Mouse (Mus musculus) midbrain, postnatal 0 days (tissue): ENCODE results near the gene Disp1. TPM values are rescaled to one million over a fixed set of nuclear protein-coding genes. Genes with fewer than 3 reads are reported as not detected.

Experiments
- ATAC-seq: fragments of 200-750 bp; cut with Nextera tagmentation; 2 replicates; pipeline ENCODE4 v1.8.0; 2017; ENCODE audit warnings: moderate number of reproducible peaks, mild to moderate bottlenecking, moderate TSS enrichment, moderate library complexity; ENCODE audit not compliant: low FRiP score
- DNase-seq: peaks from one replicate; pipeline ENCODE4 v3.0.0-alpha.2; 2015; ENCODE audit warnings: low spot score
- H3K27ac ChIP-seq: fragments of 300-500 bp; sonication (generic); 2 replicates; pipeline ENCODE4 v1.5.1; 2014; ENCODE audit warnings: low read depth, mild to moderate bottlenecking, low read length, mixed read lengths
- H3K27me3 ChIP-seq: fragments of 300-500 bp; sonication (generic); 2 replicates; pipeline ENCODE4 v1.6.1; 2014; ENCODE audit warnings: low read length, control low read depth, mixed read lengths; ENCODE audit not compliant: insufficient read depth
- H3K36me3 ChIP-seq: fragments of 300-500 bp; sonication (generic); 2 replicates; pipeline ENCODE4 v1.6.1; 2014; ENCODE audit warnings: low read length, control low read depth, mixed read lengths; ENCODE audit not compliant: insufficient read depth
- H3K4me1 ChIP-seq: fragments of 300-500 bp; sonication (generic); 2 replicates; pipeline ENCODE4 v1.6.1; 2014; ENCODE audit warnings: mild to moderate bottlenecking, control low read depth, antibody characterized with exemption, low read length, mixed read lengths; ENCODE audit not compliant: insufficient read depth
- H3K4me2 ChIP-seq: fragments of 300-500 bp; sonication (generic); 2 replicates; pipeline ENCODE4 v1.6.1; 2014; ENCODE audit warnings: low read depth, mild to moderate bottlenecking, low read length, mixed read lengths; ENCODE audit not compliant: poor library complexity, severe bottlenecking
- H3K4me3 ChIP-seq: fragments of 300-500 bp; sonication (generic); 2 replicates; pipeline ENCODE4 v1.5.1; 2014; ENCODE audit warnings: low read depth, mild to moderate bottlenecking, low read length, moderate library complexity
- H3K9ac ChIP-seq: fragments of 300-500 bp; sonication (generic); replicated peaks from 2 replicates; pipeline ENCODE4 v1.6.1; 2014; ENCODE audit warnings: mild to moderate bottlenecking, low read length, moderate library complexity, mixed read lengths; ENCODE audit not compliant: poor library complexity, severe bottlenecking
- H3K9me3 ChIP-seq: fragments of 300-500 bp; sonication (generic); 2 replicates; pipeline ENCODE4 v1.6.1; 2016; ENCODE audit warnings: low read length, control low read depth
- CTCF ChIP-seq: IDR thresholded peaks from 2 replicates; pipeline ENCODE4 v1.5.1; 2016; ENCODE audit warnings: antibody characterized with exemption, mild to moderate bottlenecking
- WGBS: fragments of 180-500 bp; shearing (Covaris S2); extraction: QIAGEN DNeasy Blood & Tissue Kit; methylation state at CpG from one replicate; pipeline ENCODE4 v1.1.7; 2014; 5-methylcytosine and 5-hydroxymethylcytosine counted together
- polyA plus RNA-seq: library from polyadenylated mRNA; unstranded; fragments of >200 nt; fragmentation: Nextera tagmentation; extraction: Ambion mirVana; gene quantifications from 2 replicates; pipeline ENCODE4 v1.2.1, GENCODE M21; 2015
- total RNA-seq: library from RNA; depleted of rRNA; stranded (reverse); fragments of >200 nt; gene quantifications from 2 replicates; pipeline ENCODE4 v1.2.3, GENCODE M21; 2014; rRNA removed

Disp1 gene
- total RNA-seq: 12.3 and 14.1 TPM in 2 replicates
- 7.6 TPM in 2 replicates for polyA plus RNA-seq

DNA sequence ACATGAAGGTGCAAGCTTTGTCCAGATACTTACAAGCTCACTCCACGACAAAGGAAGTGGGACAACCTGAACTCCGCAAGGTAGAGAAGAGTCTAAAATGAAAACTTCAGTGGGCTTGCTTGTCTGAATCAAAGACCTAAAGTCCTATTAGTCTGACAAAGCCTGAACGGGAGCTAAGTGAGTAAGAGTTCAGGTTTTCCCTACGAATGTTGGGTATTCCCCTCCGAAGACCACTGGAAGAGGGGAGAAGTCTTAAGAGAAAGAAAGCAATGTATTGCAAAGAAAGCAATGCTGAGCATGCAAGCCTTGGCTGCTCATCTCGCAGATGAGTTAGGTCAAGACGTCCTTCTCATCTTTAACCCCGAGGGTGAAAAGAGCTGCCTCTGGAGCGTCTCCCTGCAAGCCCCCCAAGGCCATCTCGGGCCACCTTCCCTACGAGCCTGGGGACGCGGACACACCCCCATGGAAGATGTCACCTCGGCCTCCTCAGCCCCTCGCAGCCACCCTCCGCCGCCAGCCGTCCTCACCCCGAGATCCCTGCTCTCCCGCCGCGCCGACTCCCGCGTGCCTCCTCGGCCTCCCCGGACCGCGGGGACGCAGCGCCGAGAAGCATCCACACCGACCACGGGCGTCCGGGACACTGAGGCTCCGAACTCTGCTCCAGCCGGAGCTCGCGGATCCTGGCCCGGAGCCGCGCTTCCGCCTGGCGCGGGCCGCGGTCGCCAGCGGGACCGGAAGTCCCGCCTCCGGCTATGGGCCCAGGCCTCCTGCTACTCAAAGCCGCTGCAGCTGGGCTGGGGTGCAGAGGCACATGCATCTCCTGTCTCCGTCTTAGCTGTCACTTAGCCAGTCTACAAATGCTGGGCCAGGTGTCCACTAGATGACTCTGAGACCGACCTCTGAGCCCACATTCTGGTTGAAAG is at the start of gene Disp1:
Gene Disp1, minus strand, starts transcription at position 727 of the 923 bp plus-strand sequence.
- Histone ChIP-seq H3K9ac (peak within 1 kb of the TSS; percentile 79), H3K4me1 (no peaks in the 10 kb centered on the region), H3K36me3 (no peaks in the 10 kb centered on the region), H3K4me2 (peak within 1 kb of the TSS; percentile 82), H3K27me3 (no peaks in the 10 kb centered on the region), H3K4me3 (peak within 1 kb of the TSS; percentile 72), H3K27ac (peak within 1 kb of the TSS; percentile 63), H3K9me3 (no peaks in the 10 kb centered on the region)
- DNase-seq: peak; percentile 80
- TF ChIP-seq CTCF: no peak
- peak; percentile 70 for ATAC-seq
- 3% methylated on average over 55 of the region's 56 CpGs for WGBS

DNA sequence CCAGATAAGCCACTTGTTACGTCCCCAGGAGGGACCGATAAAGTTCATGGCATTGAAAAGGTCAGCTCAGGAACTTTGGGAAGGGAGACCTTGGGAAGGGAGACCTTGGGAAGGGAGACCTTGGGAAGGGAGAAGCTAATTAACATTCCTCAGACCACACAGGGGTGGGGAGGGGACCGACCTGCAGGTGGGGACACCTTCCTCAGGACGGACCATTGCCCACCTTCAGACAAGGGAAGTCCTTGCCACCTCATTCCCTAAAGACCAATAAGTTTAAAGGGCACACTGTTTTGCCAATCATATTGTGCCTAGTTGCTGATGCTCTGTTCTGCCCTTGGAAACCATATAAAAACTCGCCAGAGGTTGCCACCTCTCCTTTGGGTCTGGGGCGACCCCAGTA is 46.3 kb upstream of the Disp1 start:
- H3K4me2 ChIP-seq: no peak overlapping the region
- H3K36me3 ChIP-seq: no peaks in the 10 kb centered on the region
- 78% methylated on average over 6 of the region's 6 CpGs for WGBS
- ATAC-seq (no peak), DNase-seq (no peak)
- H3K27ac ChIP-seq: no peak overlapping the region
- no peak for TF ChIP-seq CTCF
- no peak overlapping the region for H3K4me3 ChIP-seq
- no peak overlapping the region for H3K9ac ChIP-seq
- no peaks in the 10 kb centered on the region for H3K4me1 ChIP-seq
- H3K27me3 ChIP-seq: no peaks in the 10 kb centered on the region
- no peaks in the 10 kb centered on the region for H3K9me3 ChIP-seq

DNA sequence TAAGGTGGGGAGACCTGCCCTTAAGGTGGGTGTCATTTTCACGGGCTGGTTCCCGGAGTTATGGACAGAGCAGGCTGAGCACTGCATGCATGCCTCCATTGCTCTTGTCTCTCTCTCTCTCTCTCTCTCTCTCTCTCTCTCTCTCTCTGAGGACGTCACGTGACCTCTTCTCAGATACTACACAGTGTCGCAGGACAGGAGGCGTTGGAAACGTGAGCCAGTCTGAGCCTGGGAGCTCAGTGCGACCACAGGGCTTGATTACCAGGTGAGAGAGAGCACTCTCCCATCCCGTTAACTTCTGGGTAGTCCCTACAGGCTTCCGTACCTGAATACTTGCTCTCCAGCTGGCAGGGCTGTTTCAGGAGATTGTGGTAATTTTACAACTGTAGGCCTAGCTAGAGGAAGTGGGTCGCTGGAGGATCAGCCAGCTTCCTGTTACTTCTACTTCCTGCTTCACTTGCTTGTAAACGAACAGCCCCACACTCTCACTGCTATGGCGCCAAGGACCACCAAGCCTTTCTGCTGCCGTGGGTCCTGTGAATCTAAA is 44.7 kb upstream of the Disp1 start:
- Histone ChIP-seq H3K27me3 (no peaks in the 10 kb centered on the region), H3K4me3 (no peak overlapping the region), H3K27ac (no peak overlapping the region), H3K36me3 (no peaks in the 10 kb centered on the region), H3K4me1 (no peaks in the 10 kb centered on the region), H3K9ac (no peak overlapping the region), H3K9me3 (no peaks in the 10 kb centered on the region), H3K4me2 (no peak overlapping the region)
- no peak for TF ChIP-seq CTCF
- 75% methylated on average over 14 of the region's 14 CpGs for WGBS
- no peak for ATAC-seq
- no peak for DNase-seq

DNA sequence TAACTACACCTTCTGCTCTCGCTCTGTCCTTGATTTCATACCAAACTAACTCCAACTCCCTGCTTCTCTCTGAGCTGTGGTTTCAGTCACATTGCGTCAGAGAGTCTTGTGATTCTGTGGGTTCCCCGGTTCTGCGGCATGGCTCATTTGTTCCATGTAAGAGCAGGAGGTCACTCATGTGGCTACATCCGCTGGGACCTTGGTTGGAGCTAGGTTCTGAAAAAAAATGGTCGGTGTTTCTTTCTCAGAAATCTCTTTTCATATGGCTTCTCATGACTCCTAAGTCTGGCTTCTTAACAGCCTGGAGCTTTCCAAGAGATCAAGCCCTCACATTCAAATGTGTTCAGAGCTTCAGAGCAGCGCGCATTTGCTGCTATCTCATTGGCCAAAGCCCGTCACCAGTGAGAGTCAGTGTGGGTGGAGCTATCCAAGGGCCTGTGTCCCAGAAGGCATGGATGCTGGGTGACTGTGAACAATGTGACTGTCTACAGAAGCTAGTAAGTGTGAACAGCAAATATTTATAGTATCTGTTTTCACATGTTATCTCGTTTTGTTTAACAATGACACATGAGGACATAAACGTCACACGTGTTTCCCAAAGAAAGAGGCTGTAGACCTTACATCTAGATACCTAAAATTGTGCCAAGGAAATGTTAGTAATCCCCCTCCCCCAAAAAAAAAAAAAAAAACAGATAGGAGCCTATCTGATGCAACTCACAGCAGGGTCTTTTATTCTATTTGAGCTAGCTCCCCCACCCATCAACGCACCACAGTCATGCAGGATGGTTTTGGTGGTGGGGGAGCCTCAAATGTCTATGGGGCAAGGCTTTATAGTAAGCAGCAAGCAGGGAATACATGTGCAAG is 43.1 kb upstream of the Disp1 start:
- no peak for TF ChIP-seq CTCF
- 76% methylated on average over 13 of the region's 13 CpGs for WGBS
- Histone ChIP-seq H3K9me3 (no peaks in the 10 kb centered on the region), H3K9ac (no peak overlapping the region), H3K36me3 (no peaks in the 10 kb centered on the region), H3K27ac (no peak overlapping the region), H3K27me3 (no peaks in the 10 kb centered on the region), H3K4me3 (no peak overlapping the region), H3K4me1 (no peaks in the 10 kb centered on the region), H3K4me2 (no peak overlapping the region)
- no peak for DNase-seq
- ATAC-seq: no peak

DNA sequence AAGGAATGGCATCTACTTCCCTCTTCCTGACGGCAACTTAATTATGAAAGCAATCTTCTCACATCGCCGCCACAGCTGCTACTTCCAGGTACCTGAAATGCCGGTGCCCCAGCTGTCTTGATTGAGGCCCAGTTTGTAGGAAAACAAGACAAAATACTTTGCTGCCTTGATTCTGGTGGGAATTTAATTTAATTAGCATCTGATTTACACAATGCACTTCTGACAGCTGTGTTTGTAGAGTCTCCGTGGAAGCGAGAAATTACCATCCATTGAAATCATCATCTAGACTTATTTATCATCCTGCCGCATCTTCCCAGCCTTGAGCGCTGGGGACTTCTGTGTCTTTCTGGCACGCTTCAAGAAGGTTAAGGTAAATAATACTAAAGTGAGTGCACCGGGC is 31.3 kb upstream of the Disp1 start:
- Histone ChIP-seq H3K4me1 (no peaks in the 10 kb centered on the region), H3K9ac (no peak overlapping the region), H3K27ac (no peak overlapping the region), H3K9me3 (no peaks in the 10 kb centered on the region), H3K27me3 (no peaks in the 10 kb centered on the region), H3K4me2 (no peak overlapping the region), H3K36me3 (no peaks in the 10 kb centered on the region), H3K4me3 (no peak overlapping the region)
- TF ChIP-seq CTCF: no peak
- ATAC-seq: no peak
- peak; percentile 33 for DNase-seq
- WGBS: 52% methylated on average over 10 of the region's 10 CpGs
